Mouse (Mus musculus) liver, postnatal 0 days (tissue): Measurements from ENCODE around the gene Mosmo. TPM values are rescaled to one million over a fixed set of nuclear protein-coding genes. Genes with fewer than 3 reads are reported as not detected.

Experiments used
- ATAC-seq: fragments of 200-750 bp; cut with Nextera tagmentation; 2 replicates; pipeline ENCODE4 v1.8.0; 2017; ENCODE audit warnings: mild to moderate bottlenecking, moderate library complexity
- DNase-seq: peaks from one replicate; pipeline ENCODE4 v3.0.0-alpha.2; 2016
- H3K27ac ChIP-seq: fragments of 300-500 bp; sonication (generic); 2 replicates; pipeline ENCODE4 v1.5.1; 2014; ENCODE audit warnings: antibody characterized with exemption, moderate library complexity, mild to moderate bottlenecking, low read depth
- H3K27me3 ChIP-seq: fragments of 300-500 bp; sonication (generic); 2 replicates; pipeline ENCODE4 v1.6.1; 2014; ENCODE audit warnings: low read length, control low read depth, mixed read lengths; ENCODE audit not compliant: insufficient read depth
- H3K36me3 ChIP-seq: fragments of 300-500 bp; sonication (generic); replicated peaks from 2 replicates; pipeline ENCODE4 v1.6.1; 2014; ENCODE audit warnings: mild to moderate bottlenecking, control low read depth, low read length, moderate library complexity, mixed read lengths; ENCODE audit not compliant: insufficient read depth
- H3K4me1 ChIP-seq: fragments of 300-500 bp; sonication (generic); 2 replicates; pipeline ENCODE4 v1.6.1; 2014; ENCODE audit warnings: antibody characterized with exemption, mild to moderate bottlenecking, control low read depth; ENCODE audit not compliant: insufficient read depth
- H3K4me2 ChIP-seq: fragments of 300-500 bp; sonication (generic); 2 replicates; pipeline ENCODE4 v1.6.1; 2014; ENCODE audit warnings: low read depth, mild to moderate bottlenecking, low read length, moderate library complexity, mixed read lengths
- H3K4me3 ChIP-seq: fragments of 300-500 bp; sonication (generic); 2 replicates; pipeline ENCODE4 v1.5.1; 2014; ENCODE audit warnings: low read depth, low read length
- H3K9ac ChIP-seq: fragments of 300-500 bp; sonication (generic); replicated peaks from 2 replicates; pipeline ENCODE4 v1.6.1; 2014; ENCODE audit warnings: mild to moderate bottlenecking, moderate library complexity
- H3K9me3 ChIP-seq: fragments of 300-500 bp; sonication (generic); 2 replicates; pipeline ENCODE4 v1.6.1; 2016; ENCODE audit warnings: mild to moderate bottlenecking, control low read depth, low read length, mixed read lengths
- CTCF ChIP-seq: sonication (generic); IDR thresholded peaks from 2 replicates; pipeline ENCODE4 v1.5.1; 2016; ENCODE audit warnings: antibody characterized with exemption, low read depth
- EP300 ChIP-seq: IDR thresholded peaks from 2 replicates; pipeline ENCODE4 v1.6.1; 2016; ENCODE audit warnings: antibody characterized with exemption, low read depth, mild to moderate bottlenecking
- WGBS: fragments of 180-500 bp; shearing (Covaris S2); extraction: QIAGEN DNeasy Blood & Tissue Kit; methylation state at CpG from one replicate; pipeline ENCODE4 v1.1.7; 2014; ENCODE audit not compliant: insufficient replicate concordance; 5-methylcytosine and 5-hydroxymethylcytosine counted together
- polyA plus RNA-seq: library from polyadenylated mRNA; unstranded; fragments of >200 nt; fragmentation: Nextera tagmentation; extraction: Ambion mirVana; gene quantifications from 2 replicates; pipeline ENCODE4 v1.2.1, GENCODE M21; 2015

The Mosmo gene
- polyA plus RNA-seq, 1 experiment from 2014 or later = 4.9 TPM

DNA sequence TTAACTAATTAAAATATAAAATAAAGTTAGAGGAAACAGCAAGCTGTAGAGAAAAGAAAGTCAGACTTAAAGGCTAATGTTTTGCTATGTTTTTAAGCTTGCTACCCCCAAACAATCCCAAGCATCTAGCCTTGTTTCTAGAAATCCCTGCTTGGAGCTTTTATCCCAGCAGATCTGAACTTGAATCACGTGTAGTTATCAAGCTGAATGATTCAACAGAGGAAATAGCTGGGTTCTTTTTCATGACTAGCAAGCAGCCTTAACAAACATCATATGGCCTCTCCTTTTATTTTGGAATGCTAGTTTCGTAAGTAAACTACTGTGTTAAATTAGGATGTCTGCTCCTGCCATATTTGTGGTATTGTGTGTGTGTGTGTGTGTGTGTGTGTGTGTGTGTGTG is 39.8 kb downstream of the Mosmo start:
- Histone ChIP-seq H3K4me2 (no peak overlapping the region), H3K36me3 (no peaks in the 10 kb centered on the region; the same call in 1 of the 2 replicates), H3K27ac (no peak overlapping the region), H3K4me1 (no peaks in the 10 kb centered on the region), H3K4me3 (no peak overlapping the region), H3K27me3 (no peaks in the 10 kb centered on the region), H3K9me3 (no peaks in the 10 kb centered on the region), H3K9ac (no peak overlapping the region)
- TF ChIP-seq CTCF (no peak), EP300 (no peak)
- ATAC-seq (no peak), DNase-seq (no peak)
- 77% methylated on average over 2 of the region's 2 CpGs for WGBS

DNA sequence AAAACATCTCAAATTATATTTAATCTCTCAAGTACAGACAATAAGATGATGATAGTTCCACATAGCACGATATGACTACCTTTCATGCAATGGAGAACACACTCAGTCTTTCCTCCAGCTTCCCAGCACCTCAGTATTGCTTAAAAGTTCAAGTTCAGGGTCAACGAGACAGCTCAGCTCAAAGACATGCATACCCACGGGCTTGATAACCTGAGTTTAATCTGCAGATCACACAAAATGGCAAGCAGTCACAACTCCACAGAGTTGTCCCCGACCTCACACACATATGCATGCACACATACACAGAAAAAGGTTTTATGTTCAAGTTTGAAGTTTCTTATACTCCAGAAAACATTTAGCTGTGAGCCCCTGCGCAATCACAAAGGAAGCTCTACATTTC is 43.6 kb downstream of the Mosmo start:
- Histone ChIP-seq H3K4me1 (no peaks in the 10 kb centered on the region), H3K4me2 (no peak overlapping the region), H3K27ac (no peak overlapping the region), H3K27me3 (no peaks in the 10 kb centered on the region), H3K9ac (no peak overlapping the region), H3K9me3 (no peaks in the 10 kb centered on the region), H3K4me3 (no peak overlapping the region), H3K36me3 (no peaks in the 10 kb centered on the region; the same call in 1 of the 2 replicates)
- DNase-seq (no peak), ATAC-seq (no peak)
- TF ChIP-seq CTCF = no peak
- TF ChIP-seq EP300 = no peak
- 76% methylated on average over 5 of the region's 5 CpGs for WGBS

DNA sequence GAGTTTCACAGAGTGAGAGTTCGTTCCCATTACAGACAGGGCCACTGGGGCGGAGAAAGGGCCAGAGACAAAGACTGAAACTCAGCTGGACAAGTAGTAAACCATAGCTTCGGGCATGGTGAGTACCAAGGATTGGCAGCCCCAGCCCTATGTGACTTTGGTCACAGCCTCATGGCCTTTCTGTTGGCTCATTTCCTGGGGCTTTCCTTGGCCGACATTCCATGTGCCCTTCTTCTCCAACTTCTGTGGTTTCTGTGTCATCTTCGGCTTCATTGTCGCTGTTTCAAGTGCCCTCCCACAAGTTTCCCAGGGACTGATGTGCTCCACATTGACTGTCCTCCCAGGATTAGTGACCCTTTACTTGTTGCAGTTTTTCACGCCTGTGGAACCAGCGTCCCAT is 44.0 kb downstream of the Mosmo start:
- no peak for DNase-seq
- WGBS = 86% methylated on average over 8 of the region's 8 CpGs
- Histone ChIP-seq H3K4me1 (no peaks in the 10 kb centered on the region), H3K27ac (no peak overlapping the region), H3K27me3 (no peaks in the 10 kb centered on the region), H3K9ac (no peak overlapping the region), H3K9me3 (no peaks in the 10 kb centered on the region), H3K4me3 (no peak overlapping the region), H3K4me2 (no peak overlapping the region), H3K36me3 (no peaks in the 10 kb centered on the region; the same call in 1 of the 2 replicates)
- TF ChIP-seq EP300 = no peak
- TF ChIP-seq CTCF = no peak
- ATAC-seq = no peak

DNA sequence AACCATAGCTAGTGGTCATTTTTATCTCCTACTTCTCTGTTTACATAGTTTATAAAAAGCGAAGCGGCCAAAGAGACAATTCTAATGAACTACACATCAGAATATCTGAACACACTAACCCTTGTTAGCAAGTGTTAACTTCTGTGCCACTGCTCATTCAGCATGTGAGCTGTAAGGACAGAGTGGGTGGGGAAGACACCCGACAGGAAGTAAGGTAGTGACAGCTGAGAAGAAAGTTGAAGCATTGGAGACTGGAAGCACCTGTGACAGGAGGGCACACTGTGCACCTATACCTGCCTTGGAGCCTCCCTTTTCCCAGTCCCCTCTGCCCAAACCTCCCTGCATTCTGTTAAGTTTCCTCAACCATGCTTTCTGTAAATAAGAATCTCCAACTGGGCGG is 44.6 kb downstream of the Mosmo start:
- H3K9ac ChIP-seq = no peak overlapping the region
- H3K4me2 ChIP-seq = no peak overlapping the region
- no peak overlapping the region for H3K27ac ChIP-seq
- H3K36me3 ChIP-seq = no peaks in the 10 kb centered on the region; the same call in 1 of the 2 replicates
- ATAC-seq = no peak
- H3K4me1 ChIP-seq = no peaks in the 10 kb centered on the region
- TF ChIP-seq CTCF (no peak), EP300 (no peak)
- WGBS = 84% methylated on average over 4 of the region's 4 CpGs
- no peak for DNase-seq
- H3K4me3 ChIP-seq = no peak overlapping the region
- no peaks in the 10 kb centered on the region for H3K9me3 ChIP-seq
- H3K27me3 ChIP-seq = no peaks in the 10 kb centered on the region

DNA sequence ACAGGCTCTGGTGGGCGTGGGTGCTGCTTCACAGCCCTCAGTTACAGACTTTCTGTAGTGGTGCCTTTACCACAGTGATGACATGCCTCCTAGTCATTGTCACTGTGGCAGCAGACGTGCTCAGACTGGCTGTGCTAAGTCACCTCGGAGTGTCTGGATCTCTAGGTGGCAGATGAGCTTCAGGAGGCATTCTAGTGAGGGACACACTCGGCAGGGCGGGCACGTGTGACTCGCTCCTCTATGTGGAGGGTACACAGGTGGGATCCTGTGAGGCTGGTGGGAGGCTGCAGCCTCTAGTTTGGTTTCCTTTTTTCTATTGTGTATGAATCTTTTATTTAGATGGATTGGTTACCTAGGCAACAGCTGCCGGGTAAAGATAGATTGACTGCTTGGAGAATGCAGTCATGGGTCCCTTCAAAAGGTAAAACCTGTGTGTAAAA is 45.4 kb downstream of the Mosmo start:
- DNase-seq = no peak
- Histone ChIP-seq H3K4me3 (no peak overlapping the region), H3K9me3 (no peaks in the 10 kb centered on the region), H3K4me1 (no peaks in the 10 kb centered on the region), H3K4me2 (no peak overlapping the region), H3K9ac (no peak overlapping the region), H3K27ac (no peak overlapping the region), H3K27me3 (no peaks in the 10 kb centered on the region), H3K36me3 (no peaks in the 10 kb centered on the region; the same call in 1 of the 2 replicates)
- ATAC-seq = no peak
- no peak for TF ChIP-seq CTCF
- no peak for TF ChIP-seq EP300
- 83% methylated on average over 8 of the region's 8 CpGs for WGBS

DNA sequence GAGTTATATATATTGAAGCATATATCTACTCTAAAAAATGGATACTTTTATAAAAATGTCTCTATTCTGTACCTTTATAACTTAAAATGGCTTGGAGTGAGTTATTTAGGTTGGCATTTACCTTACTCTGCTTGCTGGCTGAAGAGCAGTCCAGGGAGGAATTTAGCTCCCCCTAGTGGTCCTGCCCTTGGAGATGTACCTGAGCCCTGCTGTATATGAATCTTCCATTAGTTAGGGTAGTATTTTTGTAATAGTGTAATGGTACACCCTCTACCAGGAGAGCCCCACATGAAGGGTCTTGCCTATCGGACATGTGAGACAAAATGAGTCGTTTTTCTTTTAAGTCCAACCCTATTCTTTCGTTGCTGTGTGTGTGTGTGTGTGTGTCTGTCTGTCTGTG is 50.2 kb downstream of the Mosmo start:
- Histone ChIP-seq H3K36me3 (peaks cover 6% of the 10 kb centered on the region), H3K9me3 (no peaks in the 10 kb centered on the region), H3K27me3 (no peaks in the 10 kb centered on the region), H3K4me2 (no peak overlapping the region), H3K4me3 (no peak overlapping the region), H3K4me1 (no peaks in the 10 kb centered on the region), H3K9ac (no peak overlapping the region), H3K27ac (no peak overlapping the region)
- DNase-seq = peak; percentile 60
- ATAC-seq = 0 out of 2 replicates have a peak, but pooled peaks have one; percentile 46
- TF ChIP-seq CTCF (peak; percentile 82), EP300 (no peak)
- 71% methylated on average over 3 of the region's 3 CpGs for WGBS

DNA sequence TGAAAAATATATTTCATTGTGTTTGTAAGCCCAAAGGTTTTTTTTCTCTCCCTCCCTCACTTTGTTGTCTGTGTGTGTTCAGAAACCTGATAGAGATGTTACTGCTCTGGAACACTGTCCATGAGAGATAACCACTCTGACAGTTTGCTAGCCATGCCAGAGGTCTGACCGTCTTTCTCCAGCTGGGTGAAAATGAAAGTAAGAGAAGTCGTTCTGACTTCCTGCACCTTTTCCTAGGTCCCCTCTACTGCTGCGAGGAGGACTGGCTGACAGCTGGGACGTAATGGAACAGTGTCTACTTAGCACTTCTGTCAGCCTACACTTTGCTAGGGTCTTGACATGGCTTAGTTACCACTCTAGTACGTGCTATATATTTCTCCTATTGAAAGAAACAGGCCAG is 52.2 kb downstream of the Mosmo start:
- peak; percentile 81 for ATAC-seq
- H3K4me3 ChIP-seq = peak overlapping the region; percentile 21; the same call in 1 of the 2 replicates
- no peak for TF ChIP-seq CTCF
- peak; percentile 80 for TF ChIP-seq EP300

More for the DNA sequence above, 52.2 kb downstream of the Mosmo start:
- H3K4me2 ChIP-seq = peak overlapping the region; percentile 63
- peaks cover 6% of the 10 kb centered on the region for H3K36me3 ChIP-seq
- H3K9ac ChIP-seq = peak overlapping the region; percentile 27
- no peaks in the 10 kb centered on the region for H3K27me3 ChIP-seq
- 29% methylated on average over 5 of the region's 5 CpGs for WGBS
- no peaks in the 10 kb centered on the region for H3K4me1 ChIP-seq
- DNase-seq = no peak
- no peaks in the 10 kb centered on the region for H3K9me3 ChIP-seq
- peak overlapping the region; percentile 53 for H3K27ac ChIP-seq
